Mouse (Mus musculus): Measurements from ENCODE around the gene Nemf.

GRCm38 (mm10) chr12:69299831-69300230 lies 57.1 kb downstream of the Nemf start:
- TF ChIP-seq CTCF (IDR thresholded peaks at IDR 0.05; ENCODE audit: control insufficient read depth, insufficient read depth, insufficient replicate concordance, low read depth, low read length): no peak
- no peak for TF ChIP-seq POLR2A (IDR thresholded peaks at IDR 0.05; ENCODE audit: control insufficient read depth, low read depth, low read length)
